Comparison of ENCODE assay signal across 8 mouse cellular contexts in the genomic region with DNA sequence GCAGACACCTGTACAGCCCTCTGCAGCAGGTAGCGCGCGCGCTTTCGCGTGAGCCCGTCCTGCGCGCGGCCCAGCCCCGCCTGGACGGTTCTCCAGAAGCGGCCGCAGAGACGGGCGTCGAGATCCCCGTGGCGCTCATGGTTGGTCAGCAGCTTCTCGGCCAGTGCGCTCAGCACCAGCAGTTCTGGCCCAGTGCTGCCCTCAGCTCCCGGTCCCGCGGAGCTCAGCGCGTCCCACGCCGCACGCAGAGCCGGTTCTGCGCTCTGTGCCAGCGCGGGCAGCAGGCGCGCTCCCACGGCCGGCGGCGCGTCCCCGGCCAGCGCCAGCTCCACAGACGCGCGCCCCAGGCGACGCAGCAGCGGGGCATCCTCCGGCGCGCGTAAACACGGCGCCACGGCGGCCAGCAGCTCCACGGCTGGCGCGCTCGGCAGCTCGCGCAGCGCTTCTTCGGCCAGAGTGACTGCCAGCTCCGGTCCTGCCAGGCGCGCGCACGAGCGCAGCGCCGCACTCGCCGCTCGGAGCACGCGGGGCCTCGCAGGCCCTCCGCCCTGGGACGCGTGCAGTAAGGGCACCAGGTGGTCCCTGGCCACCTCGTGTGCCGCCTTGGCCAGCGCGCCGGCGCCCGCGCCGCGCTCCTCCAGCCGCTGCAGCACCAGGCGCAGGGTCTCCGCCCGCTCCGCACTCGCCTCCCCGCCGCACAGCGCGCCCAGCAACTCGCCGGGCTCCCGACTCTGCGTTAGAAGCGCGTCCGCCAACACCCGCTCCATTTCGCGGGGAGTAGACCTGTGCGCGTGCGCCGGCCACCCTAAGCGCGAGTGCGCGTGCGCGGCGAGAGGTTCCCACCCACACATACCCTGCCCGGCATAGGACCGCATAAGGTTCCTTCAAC. TPM values are rescaled to one million over a fixed set of nuclear protein-coding genes. Genes with fewer than 3 reads are reported as not detected.
DNase-seq lines count a peak whose midpoint lies in the region; ATAC-seq and TF ChIP-seq lines count a peak whose summit lies in the region.

Tarbp1 (minus strand) TSS at position 767 of the 889 bp plus-strand sequence.

- H3K27ac ChIP-seq in embryonic facial prominence, embryonic 10.5 days (replicated peaks): peak within 1 kb of the TSS; percentile 88
- H3K27ac ChIP-seq in intestine, postnatal 0 days (ENCODE audit: low read depth, low read length): peak within 1 kb of the TSS; percentile 57
- peak within 1 kb of the TSS; percentile 89 for H3K27ac ChIP-seq in midbrain, embryonic 10.5 days (replicated peaks)

- H3K27me3 ChIP-seq in embryonic facial prominence, embryonic 10.5 days (replicated peaks; ENCODE audit: low read depth, poor library complexity, severe bottlenecking): peaks cover 26% of the 10 kb centered on the region
- H3K27me3 ChIP-seq in intestine, postnatal 0 days (replicated peaks; ENCODE audit: control insufficient read depth, insufficient read depth, low read length): no peaks in the 10 kb centered on the region
- peaks cover 26% of the 10 kb centered on the region for H3K27me3 ChIP-seq in midbrain, embryonic 10.5 days (ENCODE audit: low read depth, poor library complexity, severe bottlenecking)

- no peaks in the 10 kb centered on the region for H3K9me3 ChIP-seq in embryonic facial prominence, embryonic 10.5 days
- H3K9me3 ChIP-seq in intestine, postnatal 0 days (ENCODE audit: control insufficient read depth): no peaks in the 10 kb centered on the region
- no peaks in the 10 kb centered on the region for H3K9me3 ChIP-seq in midbrain, embryonic 10.5 days (replicated peaks)

- ATAC-seq in granulocyte monocyte progenitor cell, adult 5-6 weeks (replicated peaks; ENCODE audit: poor library complexity, severe bottlenecking): peak; percentile 72
- peak; percentile 88 for ATAC-seq in intestine, postnatal 0 days

- TF ChIP-seq CTCF in intestine, postnatal 0 days (IDR thresholded peaks at IDR 0.05; ENCODE audit: low read depth): no peak

- H3K4me2 ChIP-seq in intestine, postnatal 0 days (replicated peaks; ENCODE audit: low read depth): peak within 1 kb of the TSS; percentile 94

- intact Hi-C loops in left cerebral cortex, postnatal 36 days (cut with DNase I): loop anchor here (5.0 kb wide), 1 partner anchor 522 kb away; no protein-coding TSS in a partner anchor

- peak within 1 kb of the TSS; percentile 64 for H3K9ac ChIP-seq in intestine, postnatal 0 days (ENCODE audit: low read depth, low read length)

- peaks cover 33% of the 10 kb centered on the region for H3K4me1 ChIP-seq in embryonic facial prominence, embryonic 10.5 days
- no peaks in the 10 kb centered on the region; the same call in 1 of the 2 replicates for H3K4me1 ChIP-seq in intestine, postnatal 0 days (replicated peaks; ENCODE audit: control insufficient read depth, insufficient read depth, low read length)
- H3K4me1 ChIP-seq in midbrain, embryonic 10.5 days: peaks cover 33% of the 10 kb centered on the region

- WGBS in embryonic facial prominence, embryonic 10.5 days: under 1% methylated on average over 124 of the region's 124 CpGs
- under 1% methylated on average over 124 of the region's 124 CpGs for WGBS in intestine, postnatal 0 days
- WGBS in midbrain, embryonic 10.5 days: under 1% methylated on average over 124 of the region's 124 CpGs

- DNase-seq in adrenal gland, postnatal 10 days: peak; percentile 95
- DNase-seq in embryonic facial prominence, embryonic 10.5 days (ENCODE audit: low spot score): peak; percentile 93
- peak; percentile 90 to 92 for DNase-seq in left cerebral cortex, postnatal 36 days (ENCODE audit: low spot score in 2 of 2)
- peak; percentile 91 for DNase-seq in midbrain, embryonic 10.5 days (ENCODE audit: low spot score)
- DNase-seq in right cerebral cortex, postnatal 36 days (ENCODE audit: low spot score in 2 of 2): peak; percentile 84 to 85
- DNase-seq in urinary bladder, postnatal 4 days (ENCODE audit: low spot score in 2 of 2): peak; percentile 84 to 89

- H3K36me3 ChIP-seq in embryonic facial prominence, embryonic 10.5 days (replicated peaks): peaks cover 17% of the 10 kb centered on the region
- H3K36me3 ChIP-seq in intestine, postnatal 0 days (ENCODE audit: control insufficient read depth, insufficient read depth): peaks cover 13% of the 10 kb centered on the region; the same call in 1 of the 2 replicates
- H3K36me3 ChIP-seq in midbrain, embryonic 10.5 days: peaks cover 16% of the 10 kb centered on the region

- H3K4me3 ChIP-seq in embryonic facial prominence, embryonic 10.5 days: peak within 1 kb of the TSS; percentile 91
- H3K4me3 ChIP-seq in intestine, postnatal 0 days (ENCODE audit: low read depth, low read length): peak within 1 kb of the TSS; percentile 91
- peak within 1 kb of the TSS; percentile 86 for H3K4me3 ChIP-seq in midbrain, embryonic 10.5 days

RNA-seq across cellular contexts. Expression of gene Tarbp1, which starts in this region (rescaled TPM):
- total RNA-seq in adrenal gland, postnatal 10 days (2021): 1 to 10 TPM; 8.7 to 9.8 TPM
- 2.7 and 2.8 TPM in 2 replicates for polyA plus RNA-seq in embryonic facial prominence, embryonic 10.5 days (2016; fragmentation: Nextera tagmentation; extraction: Ambion mirVana)
- 10.7 and 13.4 TPM in 2 replicates for total RNA-seq in granulocyte monocyte progenitor cell, adult 5-6 weeks (2014; fragmentation: Nextera tagmentation)
- total RNA-seq in granulocyte monocyte progenitor cell, adult 5-6 weeks (2017): 9.3 and 10.5 TPM in 2 replicates
- polyA plus RNA-seq in intestine, postnatal 0 days (2015; fragmentation: Nextera tagmentation; extraction: Ambion mirVana): 0.99 and 1.2 TPM in 2 replicates
- total RNA-seq in left cerebral cortex, postnatal 36 days (2021): 1 to 10 TPM; 3.1 to 4.4 TPM
- polyA plus RNA-seq in midbrain, embryonic 10.5 days (2016; fragmentation: Nextera tagmentation; extraction: Ambion mirVana): 1.4 and 2.0 TPM in 2 replicates

Comparison
In these comparisons a context has a peak if more than half of its experiments do, and no peak if none do; other contexts are left out.
1. Peak in every context shown above with its lines: DNase-seq, ATAC-seq, H3K4me3 ChIP-seq and H3K27ac ChIP-seq.